Mouse (Mus musculus) layer of hippocampus, adult 11-12 months (tissue): Measurements from ENCODE around the gene Lamc2.

Source experiments
- DNase-seq: peaks from one replicate; pipeline ENCODE4 v3.0.0; 2022; ENCODE audit warnings: low spot score

Lamc2 gene

GRCm38 (mm10) chr1:153180160-153180559 is 6.1 kb downstream of the Lamc2 start:
- DNase-seq = no peak

DNA sequence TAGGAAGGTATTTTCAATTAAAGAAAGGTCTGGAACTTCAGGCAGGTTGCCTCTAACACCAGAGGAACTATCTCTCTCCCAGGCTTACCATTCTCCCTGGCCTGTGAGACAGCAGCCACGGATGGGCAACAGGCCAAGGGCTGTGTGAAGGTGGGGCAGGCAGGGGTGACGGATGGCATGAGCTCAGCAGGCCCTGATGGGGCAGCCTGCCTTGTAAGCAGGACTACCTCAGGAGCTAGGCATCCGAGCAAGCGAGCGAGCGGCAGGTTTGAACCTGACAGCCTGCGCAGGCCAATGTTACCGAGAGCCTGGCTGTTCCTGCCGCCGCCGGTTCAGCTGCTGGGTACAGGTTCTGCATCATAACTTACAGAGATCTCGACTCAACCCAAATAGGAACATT is 11.4 kb downstream of the Lamc2 start:
- DNase-seq = no peak

GRCm38 (mm10) chr1:153173276-153173675 is 13.0 kb downstream of the Lamc2 start:
- no peak for DNase-seq

DNA sequence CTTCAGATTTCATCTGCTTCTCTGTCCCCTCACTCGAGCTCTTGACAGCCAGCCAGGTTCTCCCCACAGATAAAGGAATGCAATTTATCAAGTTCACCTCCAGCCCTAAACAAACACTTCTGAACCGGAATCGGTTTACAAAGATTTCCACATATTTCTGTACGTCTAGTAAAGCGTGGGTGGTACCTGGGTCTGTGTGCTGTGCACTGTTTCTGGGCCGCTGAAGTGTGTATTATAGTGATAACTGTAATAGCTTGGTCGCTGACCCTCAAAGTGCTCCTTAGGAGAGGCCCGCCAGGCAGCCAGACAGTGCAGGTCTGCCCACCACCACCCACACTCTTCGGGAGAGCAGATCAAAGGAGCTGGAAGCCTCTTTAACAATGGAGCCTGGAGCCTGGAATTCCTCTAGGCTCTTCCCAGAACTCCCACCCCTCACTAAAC is 13.9 kb downstream of the Lamc2 start:
- no peak for DNase-seq

GRCm38 (mm10) chr1:153171011-153171410 is 15.2 kb downstream of the Lamc2 start:
- DNase-seq = no peak

GRCm38 (mm10) chr1:153168293-153168692 is 18.0 kb downstream of the Lamc2 start:
- DNase-seq = no peak

DNA sequence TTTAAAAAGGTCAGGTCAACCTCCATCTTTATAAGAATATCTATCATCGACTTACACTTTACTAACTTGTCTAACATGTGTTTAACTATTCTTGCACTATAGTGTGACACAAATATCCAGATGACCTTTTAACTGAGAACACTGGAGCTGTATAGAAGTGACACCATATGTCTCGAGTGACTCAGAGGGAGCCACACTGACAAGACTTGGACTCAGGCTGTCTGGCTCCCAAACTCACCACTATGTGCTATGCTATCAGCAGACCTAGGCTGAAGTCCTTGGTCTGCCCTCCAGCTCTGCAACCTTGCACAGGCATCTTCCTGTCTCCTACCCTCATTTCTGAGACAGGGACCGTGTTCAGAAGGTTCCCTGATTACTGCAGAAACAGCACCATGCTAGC is 22.4 kb downstream of the Lamc2 start:
- DNase-seq = no peak

DNA sequence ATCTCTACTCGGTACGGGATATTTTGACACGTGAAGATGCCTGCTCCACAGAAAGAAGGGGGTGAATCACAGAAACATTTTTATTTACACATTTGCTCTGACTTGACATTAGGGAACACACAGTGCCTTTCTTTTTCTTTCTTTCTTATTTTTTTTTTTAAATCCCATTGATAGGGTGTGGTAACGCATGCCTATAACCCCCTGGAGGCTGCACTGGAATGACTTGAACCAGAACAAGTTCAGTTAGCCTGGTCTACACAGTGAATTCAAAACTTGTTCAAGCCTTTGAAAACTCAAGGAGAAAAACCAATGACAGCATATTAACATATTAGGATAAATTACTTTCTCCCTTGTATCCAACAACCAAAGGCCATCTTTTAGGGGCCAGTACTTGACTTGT is 27.1 kb downstream of the Lamc2 start:
- DNase-seq = no peak

DNA sequence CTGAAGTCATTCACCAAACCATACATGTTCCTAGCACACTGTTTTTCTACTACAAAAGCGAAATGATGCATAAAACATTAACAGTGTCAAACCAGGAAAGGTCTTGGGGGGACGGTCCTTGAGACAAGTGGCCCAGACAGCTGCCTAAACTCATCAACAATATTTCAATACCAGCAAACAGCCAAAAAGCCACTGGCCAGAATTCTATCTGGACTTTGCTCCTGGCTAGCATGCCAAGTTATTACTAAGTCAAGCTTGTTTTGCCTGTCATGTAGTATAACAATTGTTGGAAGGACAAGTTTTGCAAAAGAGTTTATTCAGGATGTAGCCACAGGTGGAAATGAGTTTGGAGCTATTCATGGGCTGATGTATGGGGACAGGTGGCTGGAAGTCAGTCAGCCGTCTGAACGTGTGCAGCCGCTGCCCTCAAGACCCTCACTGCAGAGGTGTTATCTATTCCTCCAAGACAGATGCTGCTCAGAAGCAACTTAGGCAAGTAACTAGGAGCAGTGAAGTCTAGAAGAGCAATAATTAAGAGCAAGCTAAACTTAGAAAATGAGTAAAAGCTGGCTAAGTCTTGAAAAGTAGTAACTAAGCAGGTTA is 29.1 kb downstream of the Lamc2 start:
- no peak for DNase-seq

GRCm38 (mm10) chr1:153155364-153155763 is 30.9 kb downstream of the Lamc2 start:
- no peak for DNase-seq

- no peak for DNase-seq
These were observed 32.6 kb downstream of the Lamc2 start for GRCm38 (mm10) chr1:153153619-153154137.

GRCm38 (mm10) chr1:153152594-153152993 is 33.7 kb downstream of the Lamc2 start:
- no peak for DNase-seq

DNA sequence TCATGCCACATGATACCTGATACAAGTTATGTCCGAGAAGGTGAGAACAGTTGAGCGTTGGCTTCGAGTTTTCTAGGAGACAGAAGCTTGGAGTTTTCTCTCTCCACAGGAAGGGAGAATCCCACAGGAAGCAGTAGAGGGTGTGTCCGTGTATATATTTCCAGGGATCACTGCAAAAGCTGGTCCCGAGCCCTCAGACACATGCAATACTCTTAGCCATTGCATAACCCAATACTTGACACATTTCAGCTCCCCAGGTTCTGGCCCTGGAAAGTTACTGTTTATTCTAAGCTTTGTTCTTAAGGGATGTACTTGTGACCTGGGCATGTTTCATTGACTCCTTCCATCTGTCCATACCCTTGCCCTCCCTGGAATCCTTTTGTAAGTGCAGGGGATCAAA is 40.5 kb downstream of the Lamc2 start:
- DNase-seq = no peak

- no peak for DNase-seq
These were observed 42.2 kb downstream of the Lamc2 start for GRCm38 (mm10) chr1:153144021-153144420.

DNA sequence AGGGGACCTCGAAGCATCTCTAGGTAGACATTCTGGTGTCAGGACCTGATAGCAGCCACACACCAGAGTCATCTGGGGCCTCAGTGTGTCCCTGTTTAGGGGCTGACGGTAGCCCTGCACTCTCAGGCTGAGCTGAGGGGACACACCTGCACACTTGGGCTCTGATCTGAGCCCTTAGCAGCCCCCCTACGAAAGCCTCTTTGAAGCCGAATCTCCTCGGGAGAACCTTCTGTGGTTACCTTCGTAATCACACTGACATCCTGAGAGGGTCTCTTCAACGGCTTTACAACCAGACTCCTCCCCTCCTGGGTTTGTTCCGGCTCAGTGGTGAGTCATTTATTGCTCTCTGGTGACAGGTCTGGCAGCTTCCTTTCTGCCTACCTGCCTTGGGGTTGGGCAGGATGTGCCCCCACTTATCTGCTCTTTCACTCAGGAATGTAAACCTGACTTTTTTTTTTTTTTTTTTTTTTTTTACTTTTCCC is 45.5 kb downstream of the Lamc2 start:
- DNase-seq = no peak

DNA sequence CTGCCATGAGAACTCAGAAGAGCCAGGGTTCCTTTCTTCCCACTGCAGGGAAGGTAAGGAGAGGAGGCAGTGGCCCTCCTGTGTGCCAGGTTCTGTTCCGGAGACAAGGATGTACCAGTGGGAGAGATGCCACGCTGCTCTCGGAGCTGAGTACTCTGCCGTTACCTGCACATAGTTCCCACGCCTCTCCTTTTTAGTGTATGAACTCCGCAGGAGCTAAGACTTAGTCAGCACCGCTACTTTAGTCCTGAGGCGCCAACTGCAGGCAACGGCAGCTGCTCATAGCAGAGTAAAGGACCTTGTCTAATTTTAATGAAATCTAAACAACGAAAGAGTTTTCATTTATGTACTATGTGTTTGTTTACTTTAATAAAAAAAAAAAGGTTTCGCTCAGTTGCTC is 46.0 kb downstream of the Lamc2 start:
- DNase-seq = no peak

- no peak for DNase-seq
These were observed 46.6 kb downstream of the Lamc2 start for GRCm38 (mm10) chr1:153139635-153140034.

DNA sequence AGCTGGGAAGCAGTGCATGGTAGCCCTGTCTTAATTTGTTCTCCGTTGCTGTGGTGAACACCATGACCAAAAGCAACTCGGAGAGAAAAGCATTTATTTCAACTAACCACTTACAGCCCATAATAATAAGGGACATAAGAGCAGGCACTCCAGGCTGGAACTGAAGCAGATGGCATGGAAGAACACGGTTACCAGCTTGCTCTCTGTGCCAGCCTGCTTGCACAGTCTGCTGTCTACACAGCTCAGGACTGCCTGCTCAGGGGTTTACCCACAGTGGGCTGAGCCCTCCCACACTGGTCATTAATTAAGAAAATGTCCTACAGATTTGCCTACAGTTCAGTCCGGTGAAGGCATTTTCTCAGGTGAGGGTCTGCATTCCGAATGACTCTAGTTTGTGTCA is 47.8 kb downstream of the Lamc2 start:
- peak; percentile 22 for DNase-seq

DNA sequence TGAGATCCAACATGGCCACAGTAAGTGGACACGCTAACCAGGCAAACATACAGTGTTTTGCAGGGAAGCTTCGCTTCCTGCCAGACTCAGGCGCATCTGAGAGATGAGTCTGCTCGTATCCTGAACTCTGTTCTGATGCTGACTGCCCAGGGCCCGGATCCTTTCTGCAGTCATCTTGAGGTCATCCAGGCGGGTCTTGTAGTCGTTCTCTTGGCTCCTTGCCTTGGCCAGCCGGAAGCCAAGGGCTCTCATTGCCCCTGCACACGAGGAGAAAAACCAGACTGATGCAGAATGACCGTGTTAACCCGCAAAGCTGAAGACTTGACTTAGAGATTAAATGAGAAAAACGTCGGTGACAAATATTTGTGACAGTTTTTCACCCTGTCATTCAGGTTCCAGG is 49.6 kb downstream of the Lamc2 start:
- DNase-seq = no peak

GRCm38 (mm10) chr1:153133865-153134781 is 52.1 kb downstream of the Lamc2 start:
- DNase-seq = no peak

DNA sequence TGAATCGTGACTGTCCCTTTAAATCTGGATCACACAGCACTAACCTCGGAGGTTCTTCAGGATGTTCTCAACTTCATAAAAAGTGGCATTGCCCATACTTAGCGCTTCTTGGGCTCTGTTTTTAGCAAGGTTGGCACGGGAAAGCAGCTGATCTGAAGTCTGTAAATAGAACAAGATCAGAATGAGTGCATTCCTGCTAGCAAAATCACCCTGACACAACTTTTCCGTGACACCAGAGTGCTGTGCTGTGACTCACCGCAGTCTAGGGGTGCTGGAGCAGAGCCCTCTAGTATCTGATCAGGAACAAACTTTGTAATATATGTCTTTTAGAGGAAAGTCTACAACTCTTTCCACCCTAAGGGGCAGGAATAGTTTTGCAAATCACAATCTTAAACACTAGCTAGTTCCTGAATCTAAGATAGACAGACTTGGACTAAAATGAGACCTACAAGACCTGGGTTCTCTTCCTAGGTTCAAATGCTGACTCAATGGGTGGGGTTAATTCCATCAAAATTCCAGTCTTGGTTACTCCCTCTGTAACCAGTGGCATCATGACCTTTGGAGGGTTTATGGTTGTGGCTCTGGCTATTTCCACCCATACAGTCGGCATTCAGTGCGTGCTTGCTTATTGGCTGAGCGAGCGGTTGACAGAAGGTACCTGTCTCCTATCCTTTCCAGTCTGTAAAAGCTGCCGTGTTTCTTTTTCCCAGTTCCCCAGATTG is 56.1 kb downstream of the Lamc2 start:
- DNase-seq = no peak

DNA sequence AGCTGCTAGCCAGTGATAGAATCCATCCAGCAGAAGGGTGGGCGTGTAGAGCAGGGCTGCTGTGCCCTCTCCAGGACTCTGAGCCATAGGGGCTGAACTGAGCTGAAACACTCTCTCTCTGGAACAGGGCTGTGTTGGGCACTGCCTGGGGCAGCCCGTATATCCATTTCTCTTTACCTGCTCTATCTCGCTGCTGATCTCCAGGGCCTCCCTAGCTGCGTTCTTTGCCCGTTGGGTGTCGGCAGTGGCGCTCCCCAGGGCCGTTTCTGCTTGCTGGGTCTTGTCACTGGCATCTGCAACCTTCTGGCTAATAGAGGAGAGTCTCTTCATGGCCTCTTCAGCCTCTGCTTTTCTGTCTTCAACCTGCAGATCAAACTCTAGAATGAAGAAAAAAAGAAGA is 57.5 kb downstream of the Lamc2 start:
- DNase-seq = no peak

DNA sequence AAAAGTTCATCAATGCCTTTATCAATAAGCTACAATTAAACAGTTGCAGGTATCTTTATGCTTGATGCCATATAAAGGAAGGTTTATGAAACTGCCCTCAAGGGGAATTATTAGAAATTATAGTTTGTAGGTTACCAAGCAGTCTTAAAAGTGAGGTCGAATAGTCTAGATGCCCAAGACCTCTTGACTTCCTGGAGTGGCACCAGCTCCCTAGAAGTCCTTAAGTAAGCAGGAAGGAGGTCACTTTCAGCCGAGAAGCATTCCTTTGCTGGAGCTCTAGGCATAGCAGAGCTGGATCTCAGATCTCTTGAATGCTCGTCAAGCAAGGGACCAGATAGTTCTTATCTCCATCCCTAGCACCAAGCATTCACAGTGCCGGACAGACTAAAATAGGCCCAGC is 58.6 kb downstream of the Lamc2 start:
- DNase-seq = no peak
